Mouse (Mus musculus) urinary bladder, adult 2 months (tissue): ENCODE measurements around the gene Hmgb1. TPM values are rescaled to one million over a fixed set of nuclear protein-coding genes. Genes with fewer than 3 reads are reported as not detected.
A peak's percentile ranks its signal among the peaks of the same experiment; 100 is the strongest.

Experiments
- DNase-seq: peaks from one replicate; pipeline ENCODE4 v3.0.0; 2022; ENCODE audit warnings: low spot score
- polyA plus RNA-seq: library from polyadenylated mRNA; depleted of rRNA; stranded (reverse); fragments of >200 nt; gene quantifications from 2 replicates; pipeline ENCODE4 v1.2.3, GENCODE M21; 2012

Hmgb1 gene
- polyA plus RNA-seq, 1 experiment: 230 TPM

GRCm38 (mm10) chr5:149062833-149063232 lies 121.5 kb downstream of the Hmgb1 start:
- DNase-seq: no peak

- no peak for DNase-seq
Observed at GRCm38 (mm10) chr5:149053352-149054168, 130.7 kb downstream of the Hmgb1 start.

GRCm38 (mm10) chr5:149052421-149053338 lies 131.6 kb downstream of the Hmgb1 start:
- DNase-seq: peak; percentile 95

GRCm38 (mm10) chr5:149051571-149052420 lies 132.5 kb downstream of the Hmgb1 start:
- peak; percentile 86 for DNase-seq

- no peak for DNase-seq
Observed at GRCm38 (mm10) chr5:149051194-149051570, 133.1 kb downstream of the Hmgb1 start.

GRCm38 (mm10) chr5:149050588-149051160 lies 133.6 kb downstream of the Hmgb1 start:
- no peak for DNase-seq

- no peak for DNase-seq
Observed at GRCm38 (mm10) chr5:149049435-149049834, 134.9 kb downstream of the Hmgb1 start.

- no peak for DNase-seq
Observed at GRCm38 (mm10) chr5:149048961-149049360, 135.3 kb downstream of the Hmgb1 start.

- no peak for DNase-seq
Observed at GRCm38 (mm10) chr5:149046650-149047049, 137.6 kb downstream of the Hmgb1 start.

- no peak for DNase-seq
Observed at GRCm38 (mm10) chr5:149045470-149046085, 138.7 kb downstream of the Hmgb1 start.

GRCm38 (mm10) chr5:149045054-149045453 lies 139.2 kb downstream of the Hmgb1 start:
- DNase-seq: no peak

- no peak for DNase-seq
Observed at GRCm38 (mm10) chr5:149044067-149044466, 140.2 kb downstream of the Hmgb1 start.

- DNase-seq: no peak
Observed at GRCm38 (mm10) chr5:149043240-149043639, 141.0 kb downstream of the Hmgb1 start.

GRCm38 (mm10) chr5:149039825-149040224 lies 144.5 kb downstream of the Hmgb1 start:
- no peak for DNase-seq

GRCm38 (mm10) chr5:149037729-149038128 lies 146.6 kb downstream of the Hmgb1 start:
- DNase-seq: no peak

GRCm38 (mm10) chr5:149036920-149037319 lies 147.4 kb downstream of the Hmgb1 start:
- DNase-seq: no peak

- DNase-seq: no peak
Observed at GRCm38 (mm10) chr5:149032438-149032837, 151.9 kb downstream of the Hmgb1 start.

GRCm38 (mm10) chr5:149031199-149031750 lies 153.0 kb downstream of the Hmgb1 start:
- peak; percentile 47 for DNase-seq

GRCm38 (mm10) chr5:149030103-149030502 lies 154.2 kb downstream of the Hmgb1 start:
- no peak for DNase-seq

GRCm38 (mm10) chr5:149028394-149028793 lies 155.9 kb downstream of the Hmgb1 start:
- no peak for DNase-seq

GRCm38 (mm10) chr5:149027389-149027788 lies 156.9 kb downstream of the Hmgb1 start:
- DNase-seq: no peak
